19 mouse cellular contexts compared by ENCODE assay signal in genomic region chr5:43145939-43146338, GRCm38 (mm10).
DNase-seq lines count a peak whose midpoint lies in the region; ATAC-seq lines count a peak whose summit lies in the region.
"Had no signal": no experiment of that assay in that cellular context is flagged by ENCODE, and none has a peak within 500 bp of the region (broad histone marks: within the 10 kb centered on the region; RNA-seq: fewer than 3 reads in every experiment).

No protein-coding gene starts in this region.

- intact Hi-C loops in gastrocnemius, postnatal 36 days (cut with DNase I) = no loop called here

- peak; percentile 6 to 37 for DNase-seq in spleen, postnatal 36 days (ENCODE audit: low spot score in 2 of 2)
- no peak for DNase-seq in spleen, postnatal 10 days (ENCODE audit: low spot score in 2 of 2)
- no peak for DNase-seq in gastrocnemius, postnatal 36 days
- no peak for DNase-seq in urinary bladder, postnatal 14 days (ENCODE audit: low spot score)
- no peak for DNase-seq in cerebellum, adult 18-20 months
- DNase-seq: adrenal gland, postnatal 14 days; cerebellum, adult 11-12 months; cerebellum, adult 9-11 months; cerebellum, postnatal 36 days; forebrain, postnatal 0 days; gastrocnemius, postnatal 14 days; heart, adult 18-20 months; heart, postnatal 14 days had no signal

- ATAC-seq in common myeloid progenitor, adult 5-6 weeks (replicated peaks; ENCODE audit: low read depth, poor library complexity, severe bottlenecking) = peak; percentile 73
- peak; percentile 82 for ATAC-seq in megakaryocyte progenitor cell, adult 5-6 weeks (replicated peaks; ENCODE audit: poor library complexity)
- ATAC-seq: activated CD4-positive, CD25-positive, alpha-beta regulatory T cell, adult 4 months; CD4-positive, CD25-positive, alpha-beta regulatory T cell, adult 4 months; forebrain, embryonic 13.5 days; forebrain, postnatal 0 days; Patski had no signal

Comparison
In these comparisons a context has a peak if more than half of its experiments do, and no peak if none do; other contexts are left out.
1. DNase-seq: peak in spleen, postnatal 36 days (2 of 2); none in spleen, postnatal 10 days (0 of 2), gastrocnemius, postnatal 36 days (0 of 2), urinary bladder, postnatal 14 days (single experiment) and cerebellum, adult 18-20 months (0 of 2).